Mouse (Mus musculus) CH12.LX (cell line): ENCODE results near the gene Etl4. TPM values are rescaled to one million over a fixed set of nuclear protein-coding genes. Genes with fewer than 3 reads are reported as not detected.
A peak's percentile ranks its signal among the peaks of the same experiment; 100 is the strongest.

ENCODE experiments used
- DNase-seq: peaks from one replicate; pipeline ENCODE4 v3.0.0-alpha.2; 2013; ENCODE audit errors: extremely low read depth
- H3K27ac ChIP-seq: 2 replicates; pipeline ENCODE4 v1.5.1; 2012; ENCODE audit warnings: low read depth, mild to moderate bottlenecking, control low read depth, moderate library complexity; ENCODE audit not compliant: insufficient read depth
- H3K27me3 ChIP-seq: replicated peaks from 2 replicates; pipeline ENCODE3; 2012; ENCODE audit warnings: inconsistent platforms
- H3K36me3 ChIP-seq, 2 experiments: replicated peaks in 1 of 2; 2 replicates each; pipeline versions ENCODE3 to v1.6.1; 2012; ENCODE audit warnings: inconsistent platforms in 1 of 2, low read length in 1 of 2, mild to moderate bottlenecking in 1 of 2, mixed read lengths in 1 of 2, moderate library complexity in 1 of 2; ENCODE audit not compliant: control insufficient read depth in 1 of 2, insufficient read depth in 1 of 2
- H3K4me1 ChIP-seq, 2 experiments: 2 replicates each; pipeline ENCODE4 v1.6.1; 2012; ENCODE audit warnings: inconsistent platforms in 1 of 2, moderate library complexity in 1 of 2; ENCODE audit not compliant: insufficient read depth in 2 of 2, control insufficient read depth in 1 of 2
- H3K4me2 ChIP-seq: 2 replicates; pipeline ENCODE4 v1.6.1; 2012; ENCODE audit warnings: low read depth, mild to moderate bottlenecking, control low read depth; ENCODE audit not compliant: poor library complexity, insufficient read depth, severe bottlenecking
- H3K4me3 ChIP-seq, 3 experiments: fragments of 150-350 bp in 1 of 3; sonication (generic) in 1 of 3; replicated peaks in 1 of 3; 2 replicates each; pipeline versions ENCODE3 to v1.5.1; 2011 to 2012; ENCODE audit warnings: low read depth in 2 of 3, low read length in 2 of 3, mild to moderate bottlenecking in 2 of 3, moderate library complexity in 2 of 3, control low read depth in 1 of 3, improper control_type of control experiment in 1 of 3, inconsistent platforms in 1 of 3, mixed read lengths in 1 of 3; ENCODE audit not compliant: poor library complexity in 1 of 3
- H3K79me2 ChIP-seq: replicated peaks from 2 replicates; pipeline ENCODE4 v1.6.1; 2012; ENCODE audit warnings: mild to moderate bottlenecking, moderate library complexity; ENCODE audit not compliant: control insufficient read depth, poor library complexity, insufficient read depth, severe bottlenecking; ENCODE audit errors: extremely low read depth
- H3K9ac ChIP-seq: 2 replicates; pipeline ENCODE4 v1.6.1; 2012; ENCODE audit warnings: low read depth, mild to moderate bottlenecking, control low read depth, moderate library complexity; ENCODE audit not compliant: insufficient read depth
- H3K9me3 ChIP-seq: replicated peaks from 2 replicates; pipeline ENCODE3; 2012; ENCODE audit warnings: low read length, inconsistent platforms, mixed read lengths
- BHLHE40 ChIP-seq: IDR thresholded peaks from 2 replicates; pipeline ENCODE4 v1.6.1; 2011; ENCODE audit warnings: mild to moderate bottlenecking, low read depth, low read length, improper control_type of control experiment
- CHD1 ChIP-seq: IDR thresholded peaks from 2 replicates; pipeline ENCODE4 v1.6.1; 2012; ENCODE audit warnings: low read depth, low read length, improper control_type of control experiment, inconsistent platforms
- CHD2 ChIP-seq: IDR thresholded peaks from 2 replicates; pipeline ENCODE4 v1.6.1; 2011; ENCODE audit warnings: low read length, improper control_type of control experiment
- CTCF ChIP-seq, 2 experiments: IDR thresholded peaks in 1 of 2; conservative IDR thresholded peaks in 1 of 2; 2 replicates each; pipeline ENCODE4 v1.5.1; 2011 to 2012; ENCODE audit warnings: low read depth in 2 of 2, low read length in 2 of 2, improper control_type of control experiment in 1 of 2, inconsistent platforms in 1 of 2, mild to moderate bottlenecking in 1 of 2, moderate library complexity in 1 of 2
- E2F4 ChIP-seq: IDR thresholded peaks from 2 replicates; pipeline ENCODE4 v1.6.1; 2011; ENCODE audit warnings: low read depth, low read length, improper control_type of control experiment; ENCODE audit not compliant: insufficient replicate concordance
- ELF1 ChIP-seq: IDR thresholded peaks from 2 replicates; pipeline ENCODE4 v1.6.1; 2014; ENCODE audit warnings: low read depth, mild to moderate bottlenecking, inconsistent platforms, low read length, improper control_type of control experiment
- EP300 ChIP-seq: IDR thresholded peaks from 2 replicates; pipeline ENCODE4 v1.6.1; 2011; ENCODE audit warnings: low read length, improper control_type of control experiment
- ETS1 ChIP-seq: conservative IDR thresholded peaks from 2 replicates; pipeline ENCODE4 v1.6.1; 2012; ENCODE audit warnings: low read depth, mild to moderate bottlenecking, inconsistent platforms, low read length, improper control_type of control experiment, moderate library complexity
- GABPA ChIP-seq: IDR thresholded peaks from 2 replicates; pipeline ENCODE4 v1.6.1; 2012; ENCODE audit warnings: low read depth, low read length, improper control_type of control experiment, inconsistent platforms; ENCODE audit not compliant: insufficient replicate concordance
- HCFC1 ChIP-seq: IDR thresholded peaks from 2 replicates; pipeline ENCODE4 v1.6.1; 2012; ENCODE audit warnings: low read depth, mild to moderate bottlenecking, inconsistent platforms, low read length, improper control_type of control experiment
- IRF4 ChIP-seq: IDR thresholded peaks from 2 replicates; pipeline ENCODE4 v1.6.1; 2014; ENCODE audit warnings: low read depth, mild to moderate bottlenecking, inconsistent platforms, low read length, improper control_type of control experiment
- JUN ChIP-seq: IDR thresholded peaks from 2 replicates; pipeline ENCODE4 v1.6.1; 2011; ENCODE audit warnings: low read depth, mild to moderate bottlenecking, low read length, improper control_type of control experiment, moderate library complexity; ENCODE audit not compliant: insufficient read depth
- JUND ChIP-seq: conservative IDR thresholded peaks from 2 replicates; pipeline ENCODE4 v1.6.1; 2011; ENCODE audit warnings: low read depth, low read length, improper control_type of control experiment
- KAT2A ChIP-seq: IDR thresholded peaks from 2 replicates; pipeline ENCODE4 v1.6.1; 2012; ENCODE audit warnings: low read length, improper control_type of control experiment, inconsistent platforms; ENCODE audit not compliant: insufficient replicate concordance
- MAFK ChIP-seq: IDR thresholded peaks from 2 replicates; pipeline ENCODE4 v1.6.1; 2011; ENCODE audit warnings: low read length, improper control_type of control experiment; ENCODE audit not compliant: insufficient replicate concordance
- MAX ChIP-seq: IDR thresholded peaks from 2 replicates; pipeline ENCODE4 v1.6.1; 2011; ENCODE audit warnings: low read length, improper control_type of control experiment
- MAZ ChIP-seq: IDR thresholded peaks from 2 replicates; pipeline ENCODE4 v1.6.1; 2012; ENCODE audit warnings: low read depth, mild to moderate bottlenecking, inconsistent platforms, low read length, improper control_type of control experiment, moderate library complexity
- MEF2A ChIP-seq: IDR thresholded peaks from 2 replicates; pipeline ENCODE4 v1.6.1; 2014; ENCODE audit warnings: low read depth, mild to moderate bottlenecking, inconsistent platforms, low read length, improper control_type of control experiment, borderline replicate concordance
- MXI1 ChIP-seq: IDR thresholded peaks from 2 replicates; pipeline ENCODE4 v1.6.1; 2011; ENCODE audit warnings: mild to moderate bottlenecking, low read depth, low read length, improper control_type of control experiment
- MYC ChIP-seq: IDR thresholded peaks from 2 replicates; pipeline ENCODE4 v1.6.1; 2011; ENCODE audit warnings: low read depth, mild to moderate bottlenecking, improper control_type of control experiment, low read length
- NELFE ChIP-seq: IDR thresholded peaks from 2 replicates; pipeline ENCODE4 v1.6.1; 2011; ENCODE audit warnings: low read depth, low read length, improper control_type of control experiment
- NRF1 ChIP-seq: IDR thresholded peaks from 2 replicates; pipeline ENCODE4 v1.6.1; 2014; ENCODE audit warnings: low read depth, mild to moderate bottlenecking, inconsistent platforms, low read length, improper control_type of control experiment, moderate library complexity
- PAX5 ChIP-seq: IDR thresholded peaks from 2 replicates; pipeline ENCODE4 v1.6.1; 2012; ENCODE audit warnings: low read length, inconsistent platforms, mixed read lengths
- POLR2A ChIP-seq: IDR thresholded peaks from 2 replicates; pipeline ENCODE4 v1.6.1; 2011; ENCODE audit warnings: low read depth, mild to moderate bottlenecking, improper control_type of control experiment, low read length
- POLR2AphosphoS2 ChIP-seq: IDR thresholded peaks from 2 replicates; pipeline ENCODE4 v1.6.1; 2011; ENCODE audit warnings: low read depth, low read length, improper control_type of control experiment
- RAD21 ChIP-seq: IDR thresholded peaks from 2 replicates; pipeline ENCODE4 v1.6.1; 2011; ENCODE audit warnings: low read depth, mild to moderate bottlenecking, low read length, improper control_type of control experiment, moderate library complexity
- RCOR1 ChIP-seq: conservative IDR thresholded peaks from 2 replicates; pipeline ENCODE4 v1.6.1; 2012; ENCODE audit warnings: low read depth, mild to moderate bottlenecking, inconsistent platforms, low read length, improper control_type of control experiment
- SIN3A ChIP-seq: IDR thresholded peaks from 2 replicates; pipeline ENCODE4 v1.6.1; 2012; ENCODE audit warnings: low read length, improper control_type of control experiment, inconsistent platforms
- SMC3 ChIP-seq: IDR thresholded peaks from 2 replicates; pipeline ENCODE4 v1.6.1; 2011; ENCODE audit warnings: low read depth, low read length, improper control_type of control experiment
- TBP ChIP-seq: conservative IDR thresholded peaks from 2 replicates; pipeline ENCODE4 v1.6.1; 2011; ENCODE audit warnings: low read depth, low read length, improper control_type of control experiment
- TCF12 ChIP-seq: IDR thresholded peaks from 2 replicates; pipeline ENCODE4 v1.6.1; 2014; ENCODE audit warnings: low read depth, mild to moderate bottlenecking, inconsistent platforms, low read length, improper control_type of control experiment
- UBTF ChIP-seq: IDR thresholded peaks from 2 replicates; pipeline ENCODE4 v1.6.1; 2012; ENCODE audit warnings: low read depth, mild to moderate bottlenecking, inconsistent platforms, low read length, improper control_type of control experiment, moderate library complexity
- USF1 ChIP-seq: IDR thresholded peaks from 2 replicates; pipeline ENCODE4 v1.6.1; 2014; ENCODE audit warnings: low read depth, mild to moderate bottlenecking, inconsistent platforms, low read length, improper control_type of control experiment
- USF2 ChIP-seq: conservative IDR thresholded peaks from 2 replicates; pipeline ENCODE4 v1.6.1; 2011; ENCODE audit warnings: low read depth, low read length, improper control_type of control experiment
- ZC3H11A ChIP-seq: IDR thresholded peaks from 2 replicates; pipeline ENCODE4 v1.6.1; 2012; ENCODE audit warnings: low read depth, mild to moderate bottlenecking, inconsistent platforms, low read length, improper control_type of control experiment
- ZKSCAN1 ChIP-seq: IDR thresholded peaks from 2 replicates; pipeline ENCODE4 v1.6.1; 2012; ENCODE audit warnings: low read depth, inconsistent platforms, low read length, improper control_type of control experiment, borderline replicate concordance
- ZMIZ1 ChIP-seq: IDR thresholded peaks from 2 replicates; pipeline ENCODE4 v1.6.1; 2012; ENCODE audit warnings: low read depth, mild to moderate bottlenecking, inconsistent platforms, low read length, improper control_type of control experiment
- ZNF384 ChIP-seq: IDR thresholded peaks from 2 replicates; pipeline ENCODE4 v1.6.1; 2012; ENCODE audit warnings: low read depth, low read length, improper control_type of control experiment, inconsistent platforms
- dilution Hi-C: fragments of 300-500 bp; cut with MboI; formaldehyde crosslinking; loops from 2 replicates; pipeline ENCODE4 v1.14.3; 2020; ENCODE audit warnings: low sequenced_read_pairs; ENCODE audit not compliant: extremely low pct_unique_long_range_greater_than_20kb, extremely low pct_ligation_motif_present
- in situ Hi-C: fragments of 300-500 bp; cut with MboI; formaldehyde crosslinking; loops from 3 replicates; pipeline ENCODE4 v1.14.3; 2019; ENCODE audit warnings: low sequenced_read_pairs, low pct_ligation_motif_present, low pct_unique_long_range_greater_than_20kb, mixed read lengths
- polyA plus RNA-seq: library from polyadenylated mRNA; unstranded; fragments of >175 nt; gene quantifications from 2 replicates; pipeline ENCODE4 v1.2.1, GENCODE M21; 2012; ENCODE audit warnings: low read depth; ENCODE audit not compliant: insufficient read length
- total RNA-seq, 2 experiments: library from RNA; depleted of rRNA; stranded (reverse); fragments of 300-350 nt in 1 of 2; fragments of >200 nt in 1 of 2; gene quantifications; 2 replicates each; pipeline ENCODE4 v1.2.3; 2012 to 2014

Gene Etl4
- total and polyA plus RNA-seq, 3 experiments: 7.2 to 18.6 (median 11.7) TPM

- Histone ChIP-seq H3K4me2 (0 out of 2 replicates have a peak overlapping the region, but pooled peaks have one; percentile 67), H3K4me3 (no peak overlapping the region), H3K9ac (no peak overlapping the region), H3K36me3 (peaks cover 0 to 9% of the 10 kb centered on the region in 2 experiments), H3K27ac (no peak overlapping the region), H3K27me3 (no peaks in the 10 kb centered on the region), H3K79me2 (no peaks in the 10 kb centered on the region; the same call in 1 of the 2 replicates), H3K4me1 (peaks cover 15 to 34% of the 10 kb centered on the region in 2 experiments; a peak in 3 of 4 replicates), H3K9me3 (peaks cover 3% of the 10 kb centered on the region)
- TF ChIP-seq SIN3A (no peak), POLR2A (no peak), CHD2 (0 out of 2 replicates have a peak, but pooled peaks have one; percentile 30), NELFE (no peak), MAZ (no peak), RAD21 (no peak), UBTF (no peak), USF2 (no peak), CHD1 (no peak), ETS1 (peak; percentile 59), TBP (no peak), SMC3 (no peak), MAX (0 out of 2 replicates have a peak, but pooled peaks have one; percentile 39), ZKSCAN1 (no peak), KAT2A (no peak), TCF12 (peak; percentile 60; the same call in 1 of the 2 replicates), PAX5 (no peak), CTCF (conservative IDR thresholded peaks at IDR 0.05 in 1 of 2, IDR thresholded peaks at IDR 0.05 in 1 of 2; ENCODE audit: low read depth in 2 of 2, low read length in 2 of 2) (no peak), MEF2A (peak; percentile 86), NRF1 (no peak), MAFK (no peak), MXI1 (no peak), JUN (0 out of 2 replicates have a peak, but pooled peaks have one; percentile 10), BHLHE40 (peak; percentile 66), ZMIZ1 (no peak), ELF1 (0 out of 2 replicates have a peak, but pooled peaks have one; percentile 55), MYC (no peak), HCFC1 (no peak), E2F4 (no peak), ZC3H11A (no peak), EP300 (peak; percentile 78), IRF4 (peak; percentile 79), USF1 (no peak), ZNF384 (no peak), POLR2AphosphoS2 (no peak), JUND (no peak), GABPA (no peak), RCOR1 (no peak)
- in situ Hi-C loops (no loop called here), dilution Hi-C loops (no loop called here)
- DNase-seq: peak; percentile 68
These were observed 687.0 kb downstream of the Etl4 start for GRCm38 (mm10) chr2:20596558-20596957.
